Mouse (Mus musculus) retina, postnatal 1 day (tissue): ENCODE measurements around the gene Taf3.
A peak's percentile ranks its signal among the peaks of the same experiment; 100 is the strongest.

Experiments
- DNase-seq: peaks from one replicate; pipeline ENCODE4 v3.0.0-alpha.2; 2012

Gene Taf3

DNA sequence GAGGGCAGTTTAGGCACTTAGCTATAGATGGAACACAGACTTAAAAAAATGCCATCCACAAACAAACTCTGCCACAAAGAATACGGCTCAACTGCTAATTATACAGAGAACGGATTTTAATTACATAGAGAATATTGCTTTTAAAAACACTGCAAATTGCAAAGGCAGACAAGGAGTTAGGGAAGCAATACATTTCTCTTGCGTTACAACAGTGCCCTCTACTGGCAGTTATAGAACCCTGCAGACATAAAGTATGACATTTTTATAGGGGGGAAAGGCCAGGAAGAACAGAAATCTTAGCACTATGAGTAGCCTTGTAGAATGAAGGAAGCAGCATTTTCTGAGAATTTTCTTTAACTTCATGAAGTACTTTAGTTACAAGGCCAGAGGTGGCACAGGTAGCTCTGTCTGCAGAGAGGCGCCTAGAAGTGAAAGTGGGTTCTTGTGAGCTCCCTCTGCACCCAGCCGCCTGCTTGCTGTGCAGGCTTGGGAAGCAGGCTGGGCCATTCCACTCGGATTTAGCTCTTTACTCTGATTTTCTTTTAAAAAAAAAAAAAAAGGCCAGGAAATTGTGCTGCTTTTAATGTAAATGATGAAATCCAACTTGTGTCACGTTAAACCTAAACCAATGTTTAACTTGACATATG, 38.0 kb downstream of the Taf3 start:
- DNase-seq: peak; percentile 73

DNA sequence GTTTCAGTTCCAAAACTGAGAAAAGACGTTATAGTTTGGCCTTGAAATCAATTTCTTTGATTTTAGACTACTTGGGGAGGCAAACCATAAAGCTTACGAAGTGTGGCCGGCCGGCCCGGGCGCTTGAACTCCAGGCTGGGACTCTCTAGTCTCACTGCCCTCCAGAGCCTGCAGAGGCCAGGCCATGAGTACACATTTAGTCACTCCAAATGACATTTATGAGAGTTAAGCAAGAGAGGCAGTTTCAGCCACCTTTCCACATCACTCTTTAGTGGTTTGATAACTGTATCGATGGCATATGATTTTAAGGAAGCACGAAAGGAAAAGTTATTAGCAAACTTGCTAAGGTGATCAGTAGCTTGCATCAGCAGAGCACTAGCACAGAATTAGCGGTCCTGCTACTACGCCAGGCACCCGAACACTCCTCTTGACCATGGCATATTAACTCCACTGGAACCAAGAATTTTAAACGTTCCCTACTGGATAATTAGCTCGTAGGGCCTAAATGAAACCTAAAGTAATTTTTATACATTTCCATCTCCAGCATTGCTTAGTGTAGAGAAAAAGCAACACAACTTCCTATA, 38.6 kb downstream of the Taf3 start:
- DNase-seq: no peak

DNA sequence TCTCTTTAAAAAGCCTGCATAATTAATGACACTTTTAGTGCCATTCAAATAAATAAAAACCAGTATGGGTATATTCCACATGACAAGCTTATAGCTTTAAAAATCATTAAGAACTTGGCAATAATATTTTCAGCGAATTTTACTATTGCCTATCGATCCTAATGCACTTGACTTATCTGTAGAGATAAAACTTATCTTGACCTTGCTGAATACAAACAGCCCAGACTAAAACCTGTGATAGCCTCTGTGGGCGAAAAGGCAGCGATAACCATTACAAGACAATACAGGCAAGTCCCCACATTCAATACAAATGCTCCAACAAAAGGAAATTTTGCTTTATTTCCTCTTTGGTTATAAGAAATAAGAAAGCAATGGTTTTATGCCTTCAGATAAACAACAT, 39.8 kb downstream of the Taf3 start:
- DNase-seq: no peak

DNA sequence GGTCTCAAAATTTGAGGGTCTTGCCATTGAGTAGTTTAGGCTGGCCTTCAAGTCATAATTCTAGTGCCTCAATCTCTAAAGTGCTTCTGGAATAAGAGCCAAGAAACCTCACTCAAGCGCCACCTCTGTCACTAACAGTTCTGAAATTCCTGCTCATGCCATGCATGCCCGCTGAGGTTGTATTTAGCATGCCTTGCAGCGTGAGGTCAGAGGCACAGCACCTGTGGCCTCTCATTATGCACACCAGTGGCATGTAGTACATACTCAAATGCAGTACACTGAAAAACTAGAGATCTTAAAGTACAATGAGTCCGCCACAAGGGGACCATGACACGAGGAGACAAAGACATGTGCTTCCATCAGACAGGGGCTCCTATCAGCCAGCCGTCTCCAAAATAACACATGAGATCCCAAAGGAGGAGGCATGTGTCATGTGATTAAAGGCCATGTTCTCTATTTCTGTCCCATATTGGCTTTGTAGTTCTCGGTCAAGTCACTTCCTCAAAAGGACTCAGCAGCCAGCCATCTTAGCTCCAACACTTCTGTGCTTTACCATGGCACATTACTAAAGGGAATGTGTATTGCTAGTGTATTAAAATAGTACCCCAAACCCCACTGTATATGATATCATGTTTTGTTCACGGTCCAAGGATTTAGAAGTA, 43.3 kb downstream of the Taf3 start:
- no peak for DNase-seq

DNA sequence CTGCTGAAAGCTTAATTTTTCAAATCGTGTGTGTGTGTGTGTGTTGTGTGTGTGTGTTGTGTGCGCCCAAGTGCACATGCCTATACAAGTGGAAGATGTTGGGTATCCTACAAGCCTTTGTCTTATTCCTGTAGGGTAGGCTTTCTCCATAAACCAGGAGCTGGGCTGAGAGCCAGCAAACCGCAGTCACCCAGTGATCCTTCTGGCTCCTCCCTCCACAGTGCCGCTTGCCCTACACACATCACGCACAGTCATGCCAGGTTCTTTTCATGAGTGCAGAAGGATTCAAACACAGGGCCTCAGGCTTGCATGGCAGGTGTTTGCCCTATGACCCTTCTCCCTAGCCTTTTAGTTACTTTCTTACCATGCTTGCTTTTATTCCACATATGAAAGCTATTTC, 45.0 kb downstream of the Taf3 start:
- peak; percentile 20 for DNase-seq

DNA sequence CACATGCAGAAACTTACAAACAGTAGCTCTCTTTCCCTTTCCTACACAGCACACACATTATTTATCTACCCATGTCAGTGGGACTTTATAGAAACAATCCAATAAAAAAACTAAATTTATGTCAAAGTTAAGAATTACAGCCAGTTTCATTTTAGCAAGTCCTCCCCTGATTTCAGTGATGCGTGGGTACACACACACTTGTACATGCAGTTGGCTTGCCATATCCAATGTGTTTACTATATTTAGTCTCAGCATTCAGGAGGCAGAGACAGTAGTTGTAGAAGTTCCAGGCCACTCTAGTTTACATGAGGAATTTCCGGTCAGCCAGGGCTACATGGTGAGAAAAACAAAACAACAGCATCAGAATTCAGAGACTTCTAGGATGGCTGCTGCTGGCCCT, 46.8 kb downstream of the Taf3 start:
- DNase-seq: no peak

DNA sequence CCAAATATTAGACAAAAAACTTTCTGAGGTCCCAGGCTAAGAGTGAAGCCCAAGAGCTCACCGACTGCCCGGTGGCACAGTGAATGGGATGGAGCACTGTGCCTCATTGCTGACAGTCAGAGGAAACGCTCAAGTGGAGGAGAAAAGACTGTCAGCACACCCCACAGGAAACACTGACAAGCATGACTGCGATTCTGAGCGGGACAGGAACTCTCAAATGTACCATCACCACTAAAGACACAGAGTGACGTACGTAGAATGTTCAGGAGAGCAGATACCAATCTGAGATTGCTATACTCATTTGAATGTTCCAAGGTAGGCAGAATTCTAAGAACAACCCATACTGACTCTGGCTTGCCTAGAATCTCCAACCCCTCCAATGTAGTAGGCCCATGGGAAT, 50.9 kb downstream of the Taf3 start:
- DNase-seq: no peak

DNA sequence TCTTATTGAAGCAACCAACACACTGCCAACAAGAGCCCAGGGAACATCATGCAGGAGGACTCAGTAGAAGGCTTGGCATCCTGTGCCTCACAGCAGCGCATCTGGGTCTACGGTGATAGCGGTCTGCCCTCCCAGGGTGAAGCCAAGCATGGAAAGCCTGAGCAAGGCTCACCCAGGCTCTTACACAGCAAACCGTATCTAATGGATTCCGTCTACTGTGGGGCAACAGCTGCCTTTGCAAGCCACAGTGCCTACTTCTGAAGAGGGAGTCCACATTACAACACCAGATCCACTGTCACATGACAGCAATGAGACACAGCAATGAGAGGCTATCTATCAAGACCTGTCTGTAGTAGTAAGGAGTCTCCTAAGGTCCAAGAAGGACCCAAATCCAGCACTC, 52.3 kb downstream of the Taf3 start:
- no peak for DNase-seq

DNA sequence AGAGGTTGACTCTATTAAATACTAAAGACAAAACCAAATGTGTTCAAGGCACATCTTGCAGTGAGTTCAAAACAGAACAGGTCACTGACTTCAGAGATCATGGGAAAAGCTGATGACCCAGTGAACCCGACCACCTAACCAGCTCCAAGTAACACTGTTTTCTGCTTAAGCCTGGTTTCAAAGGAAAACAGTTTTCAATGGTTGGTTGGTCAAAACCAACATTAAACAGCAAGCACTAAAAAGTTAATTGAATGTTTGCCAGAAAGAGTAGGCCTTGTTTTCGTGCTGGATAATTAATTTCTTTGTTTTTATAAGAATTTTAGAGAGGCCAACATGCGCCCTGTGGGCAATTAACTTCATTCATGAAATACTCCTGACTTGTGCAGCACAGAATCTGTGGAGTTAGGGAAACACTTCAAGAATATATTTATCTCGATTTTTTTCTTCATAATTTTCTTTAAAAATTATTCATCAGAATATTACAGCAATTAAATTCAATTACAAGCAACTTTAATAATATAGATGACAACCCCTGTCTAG, 57.6 kb downstream of the Taf3 start:
- no peak for DNase-seq

DNA sequence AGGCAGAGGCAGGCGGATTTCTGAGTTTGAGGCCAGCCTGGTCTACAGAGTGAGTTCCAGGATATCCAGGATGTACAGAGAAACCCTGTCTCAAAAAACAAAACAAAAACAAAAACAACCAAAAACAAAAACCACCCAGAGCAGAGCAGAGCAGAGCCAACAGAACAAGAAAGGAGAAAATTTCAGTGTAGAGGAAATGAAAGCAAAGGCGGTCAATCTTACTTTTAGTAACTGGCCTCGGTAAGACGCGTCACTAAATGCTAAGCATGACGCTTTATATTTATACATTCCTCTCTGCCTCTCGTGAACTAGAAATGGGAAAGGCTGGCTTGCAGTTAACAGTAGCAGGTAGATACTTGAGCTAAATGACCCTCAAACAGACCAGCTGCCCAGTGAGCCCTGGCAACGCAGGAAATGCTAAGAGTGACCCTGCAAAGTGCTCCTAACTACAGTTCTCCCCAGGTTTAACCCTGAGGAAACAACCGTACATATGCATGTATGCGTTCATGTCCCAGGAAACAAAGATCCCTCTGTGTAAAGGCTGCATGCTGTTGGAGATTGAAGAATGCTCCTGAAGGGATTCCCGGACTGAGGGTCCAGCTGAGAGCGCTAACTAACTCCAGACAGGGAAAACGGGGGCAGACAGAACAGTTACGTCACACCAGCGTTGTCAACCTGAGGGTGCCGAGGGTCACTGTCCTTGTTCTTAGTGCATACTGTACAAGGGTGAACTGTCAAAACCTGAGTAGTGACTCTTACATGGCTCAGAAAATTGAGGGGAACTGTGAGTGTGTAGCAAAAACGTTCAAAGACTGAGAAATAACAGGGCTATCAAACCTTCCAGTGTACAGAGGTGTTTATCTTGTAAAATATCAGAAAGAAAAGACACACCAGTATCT, 58.5 kb downstream of the Taf3 start:
- no peak for DNase-seq

DNA sequence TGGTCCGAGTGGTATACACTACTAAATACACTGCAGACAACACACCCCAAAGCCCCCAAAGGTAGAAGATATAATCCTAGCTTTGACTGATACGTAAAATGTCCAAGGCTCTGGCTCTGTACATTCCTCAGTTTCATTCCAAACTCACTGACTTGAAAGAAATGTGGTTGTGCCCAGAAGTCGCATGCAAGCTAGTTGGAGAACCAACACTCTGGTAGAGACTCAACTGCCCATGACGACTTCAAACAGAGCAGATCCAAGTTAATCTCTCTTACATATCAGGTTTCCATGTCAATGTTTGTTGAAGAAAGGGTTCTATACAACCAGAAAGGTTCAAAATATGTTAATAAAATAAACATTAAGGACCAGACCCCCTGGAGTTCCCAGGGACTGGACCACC, 60.1 kb downstream of the Taf3 start:
- DNase-seq: no peak

DNA sequence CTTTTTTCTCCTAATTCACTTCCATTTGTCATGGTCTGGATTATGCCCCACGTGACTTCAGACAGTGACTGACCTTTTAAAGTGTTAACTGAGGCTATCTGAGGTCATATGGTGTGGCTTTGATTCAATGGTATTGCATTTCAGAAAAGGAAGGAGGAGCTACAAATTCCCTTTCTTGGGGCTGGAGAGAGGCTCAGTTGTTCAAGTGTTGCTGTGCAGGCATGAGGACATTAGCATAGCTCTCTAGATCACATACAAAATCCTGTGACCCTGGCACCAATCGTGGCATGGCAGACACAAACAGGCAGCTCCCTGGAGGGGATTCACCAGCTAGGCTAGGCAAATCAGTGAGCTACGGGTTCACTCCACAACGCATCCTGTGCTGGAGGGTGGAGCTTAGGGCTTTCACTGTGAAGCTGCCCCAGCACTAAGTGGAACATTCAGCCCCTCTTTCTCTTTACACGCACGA, 62.4 kb downstream of the Taf3 start:
- peak; percentile 19 for DNase-seq

DNA sequence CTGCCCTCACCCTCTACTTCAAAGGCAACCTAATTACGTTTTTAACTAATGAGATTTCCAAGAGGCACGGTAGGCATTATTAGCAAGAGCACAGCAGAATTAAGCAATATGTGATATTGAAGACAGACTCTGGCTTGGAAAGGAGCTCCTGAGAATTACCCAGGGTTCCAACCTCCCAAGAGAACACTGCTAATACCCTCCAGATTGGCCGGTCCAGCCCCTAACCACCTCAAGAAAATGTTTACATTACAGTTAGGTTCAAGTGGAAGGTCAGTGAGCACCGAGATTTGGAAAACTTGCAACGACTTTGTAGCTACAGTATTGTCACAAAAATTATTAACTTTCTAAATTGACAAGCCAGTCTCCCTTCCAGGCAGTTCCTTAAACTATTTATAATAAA, 66.0 kb downstream of the Taf3 start:
- no peak for DNase-seq

DNA sequence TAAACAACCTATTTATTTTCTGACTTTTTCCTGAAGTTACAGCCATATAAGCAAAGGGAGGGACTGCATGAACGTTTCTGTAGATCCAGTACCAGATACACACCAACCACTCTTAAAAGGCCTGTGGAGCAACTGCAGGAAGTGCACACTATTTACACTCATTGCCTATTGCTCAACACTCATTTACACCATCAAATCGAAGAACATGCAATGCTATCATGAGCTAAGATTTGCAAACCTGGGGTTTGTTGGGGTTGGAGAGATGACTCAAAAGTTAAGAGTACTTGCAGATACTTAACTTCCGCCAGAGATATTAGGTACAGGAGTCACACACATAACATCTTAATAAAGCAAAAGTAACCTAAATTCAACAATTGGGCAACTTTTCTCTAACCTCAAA, 76.5 kb downstream of the Taf3 start:
- DNase-seq: no peak

DNA sequence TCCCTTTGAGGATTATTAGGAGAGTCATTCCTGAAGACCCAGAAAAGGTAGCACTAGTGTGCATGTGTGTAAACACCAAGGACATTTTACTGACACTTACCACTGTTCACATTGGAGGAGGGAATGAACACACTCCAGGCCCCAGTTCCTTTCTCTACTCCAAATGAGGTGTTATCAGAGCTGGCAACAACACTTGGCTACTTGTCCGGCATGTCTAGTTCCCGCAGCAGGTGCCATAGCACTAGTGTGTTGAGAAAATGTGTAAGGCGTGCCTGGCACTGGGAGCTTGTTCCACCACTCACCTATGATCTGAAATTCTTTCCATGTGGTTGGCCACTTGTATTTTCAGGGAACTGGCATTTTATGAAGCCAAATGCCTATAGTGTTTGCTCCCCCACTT, 77.8 kb downstream of the Taf3 start:
- DNase-seq: no peak

DNA sequence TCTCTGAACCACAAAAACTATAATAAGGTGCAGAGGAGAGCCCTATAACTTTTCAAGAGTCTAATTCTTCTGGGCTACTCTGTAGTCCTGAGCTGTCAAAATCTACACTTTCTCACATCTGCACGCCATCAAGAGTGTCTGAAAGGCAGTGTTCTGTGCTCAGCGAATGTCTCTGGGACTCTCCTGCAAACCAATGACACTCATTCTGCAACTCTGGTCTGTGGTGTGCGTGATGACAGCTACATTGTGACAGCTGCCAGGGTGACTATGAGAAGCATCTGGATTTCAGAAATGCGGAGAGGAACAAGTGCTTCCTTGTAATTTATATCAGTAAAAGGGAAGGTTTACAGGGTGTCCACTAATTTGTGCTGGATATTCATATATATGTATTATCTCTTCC, 78.2 kb downstream of the Taf3 start:
- DNase-seq: no peak

DNA sequence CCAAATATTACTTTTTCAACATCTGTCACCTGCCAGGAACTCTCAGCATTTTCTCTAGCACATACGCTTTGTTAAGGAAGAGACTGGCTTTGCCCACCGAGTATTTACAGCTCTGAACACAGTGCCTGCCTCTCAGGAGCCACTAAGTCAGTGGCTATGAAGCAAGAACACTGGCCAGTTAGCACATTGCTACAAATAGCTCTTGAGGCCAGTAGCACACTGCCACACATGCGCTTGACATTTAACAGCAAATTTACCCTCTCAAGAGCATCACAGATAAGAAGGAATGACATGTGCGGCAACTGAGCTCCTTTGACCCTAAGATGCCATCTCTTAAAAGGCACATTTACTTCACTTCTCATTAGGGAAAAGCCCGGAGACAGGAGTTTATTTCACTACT, 78.7 kb downstream of the Taf3 start:
- DNase-seq: no peak

DNA sequence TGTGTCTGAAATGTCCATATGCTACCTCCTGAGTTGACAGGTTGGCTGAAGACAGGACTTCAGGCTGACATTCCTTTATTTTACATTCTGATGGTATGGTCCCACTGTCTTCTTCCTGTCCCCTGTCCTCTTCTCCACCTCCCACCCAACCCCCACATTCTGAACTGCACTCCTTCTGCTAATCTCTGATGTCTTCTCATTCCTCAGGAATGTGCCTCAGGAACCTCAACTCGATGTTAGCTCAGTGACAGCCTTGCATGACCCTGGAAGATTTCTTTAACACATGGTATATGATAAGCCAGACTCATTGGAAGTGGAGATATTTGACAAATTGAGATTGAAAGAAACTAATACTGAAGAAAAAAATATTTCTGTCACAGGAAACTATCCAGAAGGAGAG, 81.8 kb downstream of the Taf3 start:
- no peak for DNase-seq

DNA sequence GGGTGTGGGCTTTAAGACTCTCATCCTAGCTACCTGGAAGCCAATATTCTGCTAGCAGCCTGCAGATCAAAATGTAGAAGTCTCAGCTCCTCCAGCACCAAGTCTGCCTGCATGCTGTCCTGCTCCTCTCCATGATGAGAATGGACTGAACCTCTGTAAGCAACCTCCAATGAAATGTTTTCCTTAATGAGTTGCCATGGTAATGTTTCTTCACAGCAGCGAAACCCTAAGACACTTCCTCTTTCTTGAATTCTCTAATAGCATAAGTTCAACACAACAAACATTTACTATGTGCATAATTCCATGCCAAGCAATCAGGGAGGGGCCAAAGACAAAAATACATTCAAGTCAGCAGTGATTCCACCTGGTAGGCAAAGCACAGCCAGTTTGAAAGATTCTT, 82.8 kb downstream of the Taf3 start:
- DNase-seq: no peak

DNA sequence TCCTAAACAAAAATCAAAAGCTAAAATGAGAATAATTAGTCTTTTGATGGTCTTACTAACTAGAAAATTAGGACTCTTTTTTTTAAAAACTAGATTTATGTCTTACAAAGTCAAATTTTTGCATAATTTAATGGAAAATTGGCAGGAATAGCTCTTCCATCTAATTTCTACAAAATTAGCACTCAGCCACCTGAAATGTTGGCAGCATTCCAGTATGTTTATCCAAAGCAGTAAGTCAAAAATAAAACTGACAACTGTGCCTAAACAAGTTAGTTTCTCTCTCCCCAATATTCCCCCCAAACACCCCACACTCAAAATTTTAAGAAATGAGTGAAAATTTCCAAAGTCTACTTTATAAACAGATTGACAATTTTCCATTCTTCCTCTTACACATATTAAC, 85.5 kb downstream of the Taf3 start:
- no peak for DNase-seq

DNA sequence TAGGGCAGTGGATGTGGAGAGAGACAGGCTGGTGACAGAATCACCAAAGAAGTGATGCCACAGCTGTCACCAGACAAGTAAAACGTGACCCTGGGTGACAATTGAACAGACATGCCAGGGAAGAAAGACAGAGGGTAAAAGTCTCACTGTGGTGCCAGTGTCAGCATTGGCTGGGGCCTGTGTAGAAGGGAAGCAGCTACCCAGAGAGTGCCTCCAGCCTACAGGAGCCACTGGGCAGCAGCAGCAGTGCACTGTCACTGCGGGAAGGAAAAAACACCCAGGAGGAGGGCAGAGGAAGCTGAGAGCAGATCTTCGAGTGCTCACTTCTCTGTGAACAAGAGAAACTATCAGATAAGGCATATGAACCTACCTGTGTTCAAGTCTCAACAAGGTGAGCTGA, 86.7 kb downstream of the Taf3 start:
- no peak for DNase-seq

DNA sequence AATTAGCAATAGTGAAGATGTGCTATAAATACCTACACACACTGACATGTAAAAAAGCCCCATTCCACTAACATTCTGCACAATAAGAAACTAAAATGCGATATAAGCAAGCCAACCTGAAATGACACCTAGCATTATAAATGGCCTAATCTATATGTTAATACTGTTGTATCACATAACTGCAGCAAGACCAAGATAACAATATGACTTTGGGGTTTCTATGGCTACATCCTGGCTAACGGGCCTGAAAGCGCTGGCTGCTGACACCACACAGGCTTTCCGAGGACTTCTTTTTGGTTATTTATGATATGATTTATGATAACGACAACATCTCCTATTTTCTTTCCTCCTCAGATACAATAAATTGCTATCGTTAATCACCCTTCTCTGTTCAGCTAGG, 90.4 kb downstream of the Taf3 start:
- DNase-seq: no peak

DNA sequence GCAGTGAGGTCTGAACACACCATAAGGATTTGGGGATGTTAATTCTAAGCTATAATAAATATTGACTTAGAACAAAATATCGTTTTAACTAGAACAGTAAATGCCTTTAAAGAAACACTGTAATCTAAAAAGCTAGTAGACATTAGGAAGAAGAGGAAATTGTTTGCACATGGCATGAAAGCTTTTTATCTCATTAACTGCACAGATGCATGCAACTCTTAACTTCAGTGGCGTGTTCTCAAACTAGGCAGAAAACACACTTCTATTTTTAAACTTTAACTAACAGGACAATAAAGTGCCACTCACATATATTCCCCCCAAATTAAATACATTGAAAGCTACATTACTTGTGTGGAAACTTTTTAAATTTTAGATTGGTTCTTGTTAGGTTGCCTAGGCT, 91.8 kb downstream of the Taf3 start:
- DNase-seq: no peak
